Mouse (Mus musculus) inflammation-experienced regulatory T-cells, adult 6 months (primary cell): ENCODE results near the gene Cwc15. TPM values are rescaled to one million over a fixed set of nuclear protein-coding genes. Genes with fewer than 3 reads are reported as not detected.

Experiments used
- ATAC-seq: one replicate; pipeline ENCODE4 v1.8.0; 2017
- polyA plus RNA-seq, 3 experiments: library from polyadenylated mRNA; unstranded; fragments of 100-300 nt; shearing (Covaris generic); gene quantifications; one replicate each; pipeline ENCODE4 v1.2.1; 2017

Cwc15 gene
- polyA plus RNA-seq, 3 experiments from 2014 or later: 193 to 283 (median 194) TPM

DNA sequence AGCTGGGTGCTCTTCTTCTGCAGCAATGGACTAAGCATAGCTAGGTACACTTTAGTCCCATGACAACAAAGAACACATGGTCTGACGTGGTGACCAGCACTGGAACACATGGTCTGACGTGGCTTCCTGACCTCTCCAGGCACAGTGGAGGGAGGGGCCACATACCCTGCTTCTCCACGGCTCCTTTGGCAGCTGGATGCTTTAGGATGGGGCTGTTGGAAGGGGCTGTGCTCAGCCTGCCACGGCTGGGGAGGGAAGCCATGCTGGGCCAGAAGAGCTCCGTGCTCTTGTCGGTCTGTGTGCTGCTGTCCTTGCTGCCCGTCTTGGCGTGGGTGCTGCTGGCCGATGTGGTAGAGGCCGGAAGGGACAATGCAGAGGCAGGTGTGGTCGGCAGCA lies 47.9 kb downstream of the Cwc15 start:
- no peak for ATAC-seq

DNA sequence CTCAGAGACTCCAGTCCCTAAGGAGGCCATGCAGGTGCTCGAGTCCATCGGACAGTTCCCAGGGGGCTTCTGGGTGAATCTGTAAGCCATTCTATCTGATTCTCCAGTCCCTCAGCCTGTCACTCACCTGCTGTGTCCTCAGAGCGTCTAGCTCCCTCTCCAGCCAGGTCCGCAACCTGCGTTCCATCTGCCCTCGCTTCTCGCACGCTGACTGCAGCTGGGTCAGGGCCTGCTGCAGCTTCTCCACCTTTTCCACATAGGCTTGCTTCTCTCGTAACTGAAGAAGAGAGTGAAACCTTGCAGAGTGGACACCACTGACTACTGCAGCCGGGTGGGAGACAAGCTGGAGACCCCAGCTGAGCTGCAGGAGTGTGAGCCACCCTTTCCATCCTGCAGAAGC lies 57.9 kb downstream of the Cwc15 start:
- no peak for ATAC-seq

- ATAC-seq: no peak
Measured at GRCm38 (mm10) chr9:14559430-14559829, 59.0 kb downstream of the Cwc15 start.

GRCm38 (mm10) chr9:14559996-14560395 lies 59.6 kb downstream of the Cwc15 start:
- no peak for ATAC-seq

Other genes starting within 250 kb of the Cwc15 start
- gene Sesn3, start 225.6 kb upstream of the Cwc15 start, polyA plus RNA-seq: 10 to 100 TPM; 15.5 to 29.8 (median 28.9) TPM
- gene Endod1, start 119.1 kb upstream of the Cwc15 start, polyA plus RNA-seq: 10 to 100 TPM; 29.2 to 38.6 (median 31.3) TPM
- gene Kdm4d, start 135 bp upstream of the Cwc15 start, polyA plus RNA-seq: 1 to 10 TPM; 1.9 to 3.5 (median 2.7) TPM
- gene Amotl1, start 144.4 kb downstream of the Cwc15 start, polyA plus RNA-seq: under 1 TPM in 2 of 3 experiments, not detected in 1; 0.04 to 0.72 TPM
- gene Piwil4, start 240.1 kb downstream of the Cwc15 start, polyA plus RNA-seq: under 1 TPM; 0.21 to 0.45 (median 0.28) TPM